Mouse (Mus musculus) embryonic facial prominence, embryonic 10.5 days (tissue): ENCODE results near the gene March7. TPM values are rescaled to one million over a fixed set of nuclear protein-coding genes. Genes with fewer than 3 reads are reported as not detected.
A peak's percentile ranks its signal among the peaks of the same experiment; 100 is the strongest.

Source experiments
- DNase-seq: peaks from one replicate; pipeline ENCODE4 v3.0.0-alpha.2; 2017; ENCODE audit warnings: low spot score
- H3K27ac ChIP-seq: fragments of 300-500 bp; sonication (generic); replicated peaks from 2 replicates; pipeline ENCODE4 v1.5.1; 2016; ENCODE audit warnings: mild to moderate bottlenecking
- H3K27me3 ChIP-seq: fragments of 300-500 bp; sonication (generic); replicated peaks from 2 replicates; pipeline ENCODE4 v1.6.1; 2016; ENCODE audit warnings: low read depth, mild to moderate bottlenecking; ENCODE audit not compliant: poor library complexity, severe bottlenecking
- H3K36me3 ChIP-seq: fragments of 300-500 bp; sonication (generic); replicated peaks from 2 replicates; pipeline ENCODE4 v1.6.1; 2016; ENCODE audit warnings: mild to moderate bottlenecking, moderate library complexity
- H3K4me1 ChIP-seq: fragments of 300-500 bp; sonication (generic); 2 replicates; pipeline ENCODE4 v1.6.1; 2016
- H3K4me3 ChIP-seq: fragments of 300-500 bp; sonication (generic); 2 replicates; pipeline ENCODE4 v1.5.1; 2016; ENCODE audit warnings: mild to moderate bottlenecking, moderate library complexity
- H3K9me3 ChIP-seq: fragments of 300-500 bp; sonication (generic); 2 replicates; pipeline ENCODE4 v1.6.1; 2016; ENCODE audit warnings: mild to moderate bottlenecking
- WGBS: fragments of 180-500 bp; shearing (Covaris S2); methylation state at CpG from one replicate; pipeline ENCODE4 v1.1.7; 2016; 5-methylcytosine and 5-hydroxymethylcytosine counted together
- polyA plus RNA-seq: library from polyadenylated mRNA; unstranded; fragments of >200 nt; fragmentation: Nextera tagmentation; extraction: Ambion mirVana; gene quantifications from 2 replicates; pipeline ENCODE4 v1.2.1, GENCODE M21; 2016

March7 gene
- polyA plus RNA-seq, 1 experiment from 2014 or later, result 77.3 TPM

GRCm38 (mm10) chr2:60221236-60221635 lies 11.5 kb downstream of the March7 start:
- Histone ChIP-seq H3K4me3 (no peak overlapping the region), H3K27me3 (no peaks in the 10 kb centered on the region), H3K4me1 (no peaks in the 10 kb centered on the region), H3K9me3 (no peaks in the 10 kb centered on the region), H3K36me3 (peaks cover 52% of the 10 kb centered on the region), H3K27ac (no peak overlapping the region)
- WGBS, result 82% methylated on average over 6 of the region's 6 CpGs
- DNase-seq, result no peak

- 97% methylated on average over 2 of the region's 2 CpGs for WGBS
- DNase-seq, result no peak
- Histone ChIP-seq H3K9me3 (no peaks in the 10 kb centered on the region), H3K4me3 (no peak overlapping the region), H3K36me3 (peaks cover 49% of the 10 kb centered on the region), H3K4me1 (no peaks in the 10 kb centered on the region), H3K27me3 (no peaks in the 10 kb centered on the region), H3K27ac (no peak overlapping the region)
Measured at GRCm38 (mm10) chr2:60221954-60222353, 12.3 kb downstream of the March7 start.

- Histone ChIP-seq H3K4me3 (no peak overlapping the region), H3K36me3 (peaks cover 35% of the 10 kb centered on the region), H3K27me3 (no peaks in the 10 kb centered on the region), H3K27ac (no peak overlapping the region), H3K9me3 (no peaks in the 10 kb centered on the region), H3K4me1 (no peaks in the 10 kb centered on the region)
- DNase-seq, result no peak
- WGBS, result 91% methylated on average over 1 of the region's 1 CpGs
Measured at GRCm38 (mm10) chr2:60223489-60223888, 13.8 kb downstream of the March7 start.

GRCm38 (mm10) chr2:60228470-60228869 lies 18.8 kb downstream of the March7 start:
- WGBS, result 83% methylated on average over 1 of the region's 1 CpGs

GRCm38 (mm10) chr2:60230361-60230760 lies 20.7 kb downstream of the March7 start:
- 94% methylated on average over 2 of the region's 2 CpGs for WGBS
- Histone ChIP-seq H3K36me3 (peaks cover 72% of the 10 kb centered on the region), H3K27me3 (no peaks in the 10 kb centered on the region), H3K4me1 (no peaks in the 10 kb centered on the region), H3K4me3 (no peak overlapping the region), H3K27ac (no peak overlapping the region), H3K9me3 (no peaks in the 10 kb centered on the region)
- no peak for DNase-seq

More at GRCm38 (mm10) chr2:60228470-60228869, 18.8 kb downstream of the March7 start:
- Histone ChIP-seq H3K4me1 (no peaks in the 10 kb centered on the region), H3K36me3 (peaks cover 55% of the 10 kb centered on the region), H3K27me3 (no peaks in the 10 kb centered on the region), H3K9me3 (no peaks in the 10 kb centered on the region), H3K4me3 (no peak overlapping the region), H3K27ac (no peak overlapping the region)
- DNase-seq, result no peak

DNA sequence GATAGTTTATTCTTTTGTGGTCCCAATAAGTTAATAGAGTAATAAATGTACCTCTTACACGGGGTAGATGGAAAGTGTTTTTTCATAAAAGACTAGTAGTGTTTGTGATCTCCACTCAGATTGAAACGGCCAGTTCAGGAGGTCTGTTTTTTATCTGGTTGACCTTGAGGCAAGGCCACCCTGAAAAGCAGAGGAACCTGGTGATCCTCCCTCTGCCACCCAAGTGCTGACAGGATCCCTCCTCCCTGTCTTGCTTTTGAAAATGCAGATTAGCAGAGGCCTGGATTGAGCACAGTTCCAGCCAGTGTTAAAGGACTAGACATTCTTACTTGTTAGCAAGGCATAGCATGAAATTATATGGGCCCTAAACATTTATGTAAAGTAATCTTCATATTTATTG lies 23.5 kb downstream of the March7 start:
- Histone ChIP-seq H3K4me1 (no peaks in the 10 kb centered on the region), H3K27ac (no peak overlapping the region), H3K4me3 (no peak overlapping the region), H3K9me3 (no peaks in the 10 kb centered on the region), H3K27me3 (no peaks in the 10 kb centered on the region), H3K36me3 (peaks cover 88% of the 10 kb centered on the region)
- 80% methylated on average over 2 of the region's 2 CpGs for WGBS
- no peak for DNase-seq

DNA sequence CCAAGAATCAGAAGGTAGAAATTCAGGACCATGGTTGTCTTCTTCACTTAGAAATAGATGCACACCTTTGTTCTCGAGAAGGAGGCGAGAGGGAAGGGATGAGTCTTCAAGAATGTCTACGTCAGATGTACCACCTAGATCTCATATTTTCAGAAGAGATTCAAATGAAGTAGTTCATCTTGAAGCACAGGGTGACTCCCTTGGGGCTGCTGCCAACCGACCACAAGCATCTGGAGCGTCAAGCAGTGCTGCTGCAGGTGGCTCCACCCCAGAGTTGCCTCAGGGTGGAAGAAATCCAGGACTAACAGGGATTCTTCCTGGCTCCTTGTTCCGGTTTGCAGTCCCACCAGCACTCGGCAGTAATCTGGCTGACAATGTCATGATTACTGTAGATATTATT lies 24.8 kb downstream of the March7 start:
- Histone ChIP-seq H3K4me1 (no peaks in the 10 kb centered on the region), H3K36me3 (peaks cover 97% of the 10 kb centered on the region), H3K9me3 (no peaks in the 10 kb centered on the region), H3K27ac (no peak overlapping the region), H3K27me3 (no peaks in the 10 kb centered on the region), H3K4me3 (no peak overlapping the region)
- no peak for DNase-seq
- 84% methylated on average over 7 of the region's 7 CpGs for WGBS

DNA sequence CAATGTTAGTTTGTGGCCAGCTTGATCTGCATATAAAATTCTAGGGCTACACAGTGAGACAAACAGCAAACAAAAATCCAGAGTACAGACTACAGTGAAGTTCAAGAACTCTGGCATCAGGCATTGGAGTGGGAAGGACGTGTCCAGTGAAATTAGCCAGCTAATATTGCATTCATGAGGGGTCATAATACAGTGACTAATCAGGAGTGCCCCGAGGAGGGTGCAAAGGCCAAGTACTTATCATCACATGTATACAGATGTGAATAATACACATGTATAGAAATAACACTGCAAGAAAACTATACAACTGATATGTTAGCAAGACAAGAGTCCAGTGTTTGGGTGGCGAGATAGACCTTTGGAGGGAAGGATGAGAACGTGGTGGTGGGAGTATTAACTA lies 43.1 kb downstream of the March7 start:
- Histone ChIP-seq H3K36me3 (peaks cover 56% of the 10 kb centered on the region), H3K4me1 (no peaks in the 10 kb centered on the region), H3K4me3 (no peak overlapping the region), H3K9me3 (no peaks in the 10 kb centered on the region), H3K27ac (no peak overlapping the region), H3K27me3 (no peaks in the 10 kb centered on the region)
- 90% methylated on average over 4 of the region's 4 CpGs for WGBS
- DNase-seq, result no peak

GRCm38 (mm10) chr2:60253506-60253905 lies 43.8 kb downstream of the March7 start:
- H3K27me3 ChIP-seq, result no peaks in the 10 kb centered on the region
- peaks cover 58% of the 10 kb centered on the region for H3K36me3 ChIP-seq
- 0 out of 2 replicates have a peak, but pooled peaks cover 3% of the 10 kb centered on the region for H3K9me3 ChIP-seq
- no peak for DNase-seq
- no peaks in the 10 kb centered on the region for H3K4me1 ChIP-seq
- no peak overlapping the region for H3K27ac ChIP-seq
- H3K4me3 ChIP-seq, result no peak overlapping the region

DNA sequence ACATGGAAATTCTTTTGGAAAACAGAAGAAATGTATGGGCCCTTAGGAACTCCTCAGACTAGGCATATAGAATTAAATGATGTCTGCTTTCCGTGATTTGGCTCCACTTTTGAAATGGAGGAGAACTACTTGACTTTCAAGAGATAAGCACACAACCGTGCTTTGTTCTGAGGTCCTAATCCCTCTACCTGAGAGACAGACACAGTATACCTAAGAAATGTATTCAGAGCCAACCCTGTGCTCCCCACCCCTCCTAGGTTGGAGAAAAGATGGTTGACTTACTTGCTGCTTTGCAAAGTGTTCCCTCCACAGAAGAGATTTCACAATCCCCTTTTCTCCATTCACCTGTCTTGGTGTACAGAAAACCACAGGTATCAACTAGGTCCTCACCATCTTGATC lies 47.1 kb downstream of the March7 start:
- H3K4me3 ChIP-seq, result no peak overlapping the region
- no peaks in the 10 kb centered on the region for H3K27me3 ChIP-seq
- DNase-seq, result no peak
- H3K4me1 ChIP-seq, result no peaks in the 10 kb centered on the region
- 87% methylated on average over 2 of the region's 2 CpGs for WGBS
- no peak overlapping the region for H3K27ac ChIP-seq
- H3K9me3 ChIP-seq, result 0 out of 2 replicates have a peak, but pooled peaks cover 3% of the 10 kb centered on the region
- peaks cover 34% of the 10 kb centered on the region for H3K36me3 ChIP-seq

DNA sequence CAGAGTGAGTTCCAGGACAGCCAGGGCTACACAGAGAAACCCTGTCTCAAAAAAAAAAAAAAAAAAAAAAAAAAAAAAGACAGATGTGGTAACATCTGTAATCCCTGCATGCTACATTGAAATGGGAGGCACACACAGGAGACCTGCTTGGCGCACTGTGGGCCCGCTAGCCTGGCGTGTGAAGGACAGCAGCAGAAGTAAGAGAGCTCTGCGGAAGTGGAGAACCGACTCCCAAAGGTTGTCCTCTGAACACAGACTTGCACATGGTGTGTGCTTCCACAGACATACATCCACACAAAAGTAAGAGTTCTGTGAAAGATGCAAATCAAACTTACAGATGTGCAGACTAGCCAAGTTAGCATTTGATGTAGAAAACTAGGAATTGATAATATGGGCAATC lies 49.5 kb downstream of the March7 start:
- DNase-seq, result no peak
- 97% methylated on average over 5 of the region's 5 CpGs for WGBS
- H3K9me3 ChIP-seq, result 0 out of 2 replicates have a peak, but pooled peaks cover 3% of the 10 kb centered on the region

DNA sequence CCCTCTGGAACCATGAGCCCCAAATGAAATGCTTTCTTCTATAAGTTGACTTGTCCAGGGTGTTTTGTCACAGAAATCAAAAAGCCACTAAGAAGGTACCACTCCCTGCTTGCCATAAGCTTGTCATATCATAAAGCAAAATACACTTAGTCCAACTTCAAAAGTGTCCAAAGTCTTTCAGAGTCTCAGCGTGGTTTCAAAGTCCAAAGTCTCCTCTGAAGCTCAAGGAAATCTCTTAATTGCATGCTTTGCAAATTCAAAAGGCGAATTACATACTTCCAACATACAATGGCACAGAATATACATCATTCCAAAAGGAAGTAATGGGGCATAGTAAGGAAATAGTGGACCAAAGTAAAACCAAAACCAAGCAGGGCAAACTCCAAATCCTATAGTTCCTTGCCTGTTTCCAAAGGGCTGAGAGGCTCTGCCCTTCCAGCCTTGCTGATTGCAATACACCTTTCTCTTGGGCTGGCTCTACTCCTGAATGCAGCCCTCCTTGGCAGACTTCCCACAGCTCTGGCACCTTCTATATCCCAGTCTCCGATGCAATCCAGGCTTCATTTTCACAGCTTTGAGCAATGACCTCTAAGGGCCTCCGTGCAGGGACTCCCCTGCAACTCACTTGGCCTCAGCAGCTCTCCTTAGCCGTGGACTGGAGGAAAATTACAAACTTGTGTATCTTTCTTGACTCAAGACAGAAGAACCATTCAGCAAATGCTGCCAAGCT lies 51.1 kb downstream of the March7 start:
- H3K4me1 ChIP-seq, result no peaks in the 10 kb centered on the region
- 0 out of 2 replicates have a peak, but pooled peaks cover 3% of the 10 kb centered on the region for H3K9me3 ChIP-seq
- peaks cover 12% of the 10 kb centered on the region for H3K36me3 ChIP-seq
- no peak overlapping the region for H3K4me3 ChIP-seq
- no peak overlapping the region for H3K27ac ChIP-seq
- no peaks in the 10 kb centered on the region for H3K27me3 ChIP-seq
- DNase-seq, result no peak
- WGBS, result 88% methylated on average over 5 of the region's 5 CpGs

More for the DNA sequence above, 49.5 kb downstream of the March7 start:
- Histone ChIP-seq H3K4me3 (no peak overlapping the region), H3K27ac (no peak overlapping the region), H3K36me3 (peaks cover 24% of the 10 kb centered on the region), H3K27me3 (no peaks in the 10 kb centered on the region), H3K4me1 (no peaks in the 10 kb centered on the region)

DNA sequence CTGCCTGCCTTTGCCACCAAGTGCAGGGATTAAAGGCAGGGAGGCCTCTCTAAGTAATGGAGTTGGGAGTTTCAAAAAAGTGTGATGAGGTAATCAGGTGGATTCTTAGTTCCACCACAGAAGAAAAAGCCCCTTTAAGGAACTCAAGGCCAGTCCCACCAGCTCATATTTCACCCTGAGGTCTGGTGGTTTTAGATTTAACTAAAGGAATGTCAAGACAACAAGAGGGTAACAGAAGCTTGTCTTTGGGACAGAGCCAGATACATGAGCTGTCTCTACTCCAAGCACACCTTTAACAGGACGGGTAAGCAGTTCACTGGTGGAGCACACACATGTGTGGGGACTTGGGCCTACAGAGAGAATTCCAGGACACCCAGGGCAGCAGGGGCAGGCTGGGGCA lies 57.9 kb downstream of the March7 start:
- Histone ChIP-seq H3K9me3 (0 out of 2 replicates have a peak, but pooled peaks cover 3% of the 10 kb centered on the region), H3K27ac (peak overlapping the region; percentile 61), H3K4me1 (peaks cover 11% of the 10 kb centered on the region), H3K36me3 (peaks cover 24% of the 10 kb centered on the region), H3K27me3 (no peaks in the 10 kb centered on the region), H3K4me3 (no peak overlapping the region)
- peak; percentile 10 for DNase-seq
- 61% methylated on average over 1 of the region's 1 CpGs for WGBS
